In genomic region chr4:152146033-152146827, GRCm38 (mm10) we compare ENCODE assay signal across 25 mouse cellular contexts. TPM values are rescaled to one million over a fixed set of nuclear protein-coding genes. Genes with fewer than 3 reads are reported as not detected.
DNase-seq lines count a peak whose midpoint lies in the region; ATAC-seq and TF ChIP-seq lines count a peak whose summit lies in the region.
"Had no signal": no experiment of that assay in that cellular context is flagged by ENCODE, and none has a peak within 500 bp of the region (broad histone marks: within the 10 kb centered on the region; RNA-seq: fewer than 3 reads in every experiment).

No protein-coding gene starts in this region.

- no peak for TF ChIP-seq CTCF in gastrocnemius, adult 2 months (IDR thresholded peaks at IDR 0.05)
- TF ChIP-seq CTCF in kidney, adult 2 months (conservative IDR thresholded peaks at IDR 0.05; ENCODE audit: insufficient read depth, insufficient read length, low read depth, low read length) = no peak
- TF ChIP-seq CTCF in MEL (IDR thresholded peaks at IDR 0.05 in 2 of 3, conservative IDR thresholded peaks at IDR 0.05 in 1 of 3; ENCODE audit: control insufficient read depth in 1 of 3, insufficient read depth in 1 of 3, low read depth in 2 of 3, low read length in 3 of 3, poor library complexity in 1 of 3, severe bottlenecking in 1 of 3) = no peak

- H3K9ac ChIP-seq in kidney, embryonic 14.5 days (ENCODE audit: low read depth, low read length) = no peak overlapping the region
- H3K9ac ChIP-seq in MEL (ENCODE audit: control insufficient read depth, low read depth, low read length, poor library complexity, severe bottlenecking) = peak overlapping the region; percentile 8
- H3K9ac ChIP-seq: embryonic facial prominence, embryonic 15.5 days; forebrain, embryonic 15.5 days; heart, embryonic 12.5 days had no signal

- H3K27ac ChIP-seq in gastrocnemius, adult 2 months = peak overlapping the region; percentile 58; the same call in 1 of the 2 replicates
- H3K27ac ChIP-seq in kidney, embryonic 14.5 days (ENCODE audit: low read depth, low read length) = peak overlapping the region; percentile 69
- no peak overlapping the region for H3K27ac ChIP-seq in kidney, adult 2 months (ENCODE audit: insufficient read depth, low read depth, low read length)
- peak overlapping the region; percentile 68 for H3K27ac ChIP-seq in MEL (ENCODE audit: control insufficient read depth, low read depth, low read length)
- H3K27ac ChIP-seq: embryonic facial prominence, embryonic 15.5 days; forebrain, embryonic 10.5 days; forebrain, embryonic 15.5 days had no signal

- no peaks in the 10 kb centered on the region for H3K79me2 ChIP-seq in MEL (ENCODE audit: control insufficient read depth, insufficient read depth, low read length, poor library complexity)

- TF ChIP-seq POLR2A in kidney, adult 2 months (IDR thresholded peaks at IDR 0.05; ENCODE audit: low read depth, low read length) = no peak
- TF ChIP-seq POLR2A in MEL (IDR thresholded peaks at IDR 0.05; ENCODE audit: control insufficient read depth in 1 of 2, insufficient read depth in 1 of 2, low read depth in 1 of 2, low read length in 2 of 2, poor library complexity in 1 of 2) = no peak

- H3K27me3 ChIP-seq in kidney, embryonic 14.5 days (ENCODE audit: control insufficient read depth, insufficient read depth, low read length) = no peaks in the 10 kb centered on the region; the same call in none of the 2 replicates
- no peaks in the 10 kb centered on the region for H3K27me3 ChIP-seq in kidney, adult 2 months (replicated peaks; ENCODE audit: control insufficient read depth, insufficient read depth, low read length)
- H3K27me3 ChIP-seq in MEL (ENCODE audit: control insufficient read depth in 1 of 2, insufficient read depth in 2 of 2, low read length in 2 of 2) = no peaks in the 10 kb centered on the region

- peak; percentile 83 for ATAC-seq in kidney, embryonic 14.5 days (ENCODE audit: low FRiP score, low TSS enrichment)
- ATAC-seq: forebrain, embryonic 15.5 days; hindbrain, embryonic 16.5 days had no signal

- H3K36me3 ChIP-seq in kidney, embryonic 14.5 days (ENCODE audit: control insufficient read depth, insufficient read depth, low read length) = no peaks in the 10 kb centered on the region
- H3K36me3 ChIP-seq in kidney, adult 2 months (ENCODE audit: control insufficient read depth, insufficient read depth, low read length) = no peaks in the 10 kb centered on the region
- peaks cover 0 to 26% of the 10 kb centered on the region in 2 experiments; a peak in 2 of 4 replicates for H3K36me3 ChIP-seq in MEL (ENCODE audit: control insufficient read depth in 1 of 2, insufficient read depth in 2 of 2, low read length in 2 of 2)
- H3K36me3 ChIP-seq: embryonic facial prominence, embryonic 15.5 days; forebrain, embryonic 10.5 days; forebrain, embryonic 15.5 days; heart, embryonic 12.5 days had no signal

- TF ChIP-seq EP300 in MEL (IDR thresholded peaks at IDR 0.05; ENCODE audit: low read depth in 1 of 2, low read length in 2 of 2) = no peak

- TF ChIP-seq RAD21 in MEL (IDR thresholded peaks at IDR 0.05; ENCODE audit: low read depth, low read length) = no peak

- 23% methylated on average over 11 of the region's 11 CpGs for WGBS in kidney, embryonic 14.5 days
- 30% methylated on average over 11 of the region's 11 CpGs for WGBS in kidney, adult 2 months

- intact Hi-C loops in gastrocnemius, adult 2 months (cut with DNase I) = no loop called here
- intact Hi-C loops in gastrocnemius, postnatal 36 days (cut with DNase I) = no loop called here

- DNase-seq in gastrocnemius, adult 2 months = peak; percentile 52
- DNase-seq in gastrocnemius, postnatal 36 days = no peak
- DNase-seq in kidney, postnatal 10 days = no peak
- DNase-seq in kidney, postnatal 14 days = peak; percentile 35
- no peak for DNase-seq in kidney, adult 2 months
- peak; percentile 23 for DNase-seq in MEL (ENCODE audit: low read depth, low spot score)
- DNase-seq in cerebellum, postnatal 25 days = no peak
- DNase-seq: adrenal gland, adult 8-10 months; adrenal gland, postnatal 36 days; cerebellum, adult 2 months; cerebellum, postnatal 10 days; embryo, embryonic 11 days; gastrocnemius, postnatal 10 days; heart, postnatal 36 days had no signal

- no peak overlapping the region for H3K4me2 ChIP-seq in kidney, embryonic 14.5 days (replicated peaks; ENCODE audit: low read depth, low read length)
- H3K4me2 ChIP-seq: embryonic facial prominence, embryonic 15.5 days; forebrain, embryonic 15.5 days; heart, embryonic 12.5 days had no signal

- no peaks in the 10 kb centered on the region for H3K9me3 ChIP-seq in kidney, embryonic 14.5 days (ENCODE audit: control insufficient read depth, low read length)
- no peaks in the 10 kb centered on the region for H3K9me3 ChIP-seq in MEL (replicated peaks; ENCODE audit: insufficient read depth, low read length)
- H3K9me3 ChIP-seq: embryonic facial prominence, embryonic 15.5 days; forebrain, embryonic 10.5 days; forebrain, embryonic 15.5 days; heart, embryonic 12.5 days had no signal

- H3K4me3 ChIP-seq in gastrocnemius, adult 2 months = no peak overlapping the region
- H3K4me3 ChIP-seq in kidney, embryonic 14.5 days (ENCODE audit: low read length) = no peak overlapping the region
- no peak overlapping the region for H3K4me3 ChIP-seq in kidney, adult 2 months (ENCODE audit: insufficient read depth, low read depth, low read length)
- no peak overlapping the region for H3K4me3 ChIP-seq in MEL (ENCODE audit: control insufficient read depth in 1 of 2, insufficient read depth in 1 of 2, low read depth in 2 of 2, low read length in 2 of 2)
- H3K4me3 ChIP-seq: embryonic facial prominence, embryonic 15.5 days; erythroblast, embryonic 14.5 days; forebrain, embryonic 10.5 days; forebrain, embryonic 15.5 days; heart, embryonic 12.5 days had no signal

- H3K4me1 ChIP-seq in kidney, embryonic 14.5 days (ENCODE audit: control insufficient read depth, insufficient read depth, low read length) = peaks cover 26% of the 10 kb centered on the region
- peaks cover 3% of the 10 kb centered on the region; the same call in 1 of the 2 replicates for H3K4me1 ChIP-seq in kidney, adult 2 months (ENCODE audit: control insufficient read depth, insufficient read depth, low read length)
- peaks cover 2 to 36% of the 10 kb centered on the region in 2 experiments; a peak in 3 of 4 replicates for H3K4me1 ChIP-seq in MEL (ENCODE audit: control insufficient read depth in 1 of 2, insufficient read depth in 2 of 2, low read length in 2 of 2)
- H3K4me1 ChIP-seq: embryonic facial prominence, embryonic 15.5 days had no signal

TF ChIP-seq in MEL, 35 proteins besides CTCF, POLR2A, EP300 and RAD21 (continues in another document):
- TF ChIP-seq NELFE (IDR thresholded peaks at IDR 0.05; ENCODE audit: low read depth, low read length) (no peak), POLR2AphosphoS2 (IDR thresholded peaks at IDR 0.05; ENCODE audit: low read length) (no peak), ZNF384 (IDR thresholded peaks at IDR 0.05; ENCODE audit: low read depth, low read length) (no peak), CHD1 (IDR thresholded peaks at IDR 0.05; ENCODE audit: low read depth, low read length) (no peak), MYC (IDR thresholded peaks at IDR 0.05; ENCODE audit: low read depth, low read length) (no peak), CHD2 (IDR thresholded peaks at IDR 0.05; ENCODE audit: low read length) (no peak), ZC3H11A (IDR thresholded peaks at IDR 0.05; ENCODE audit: low read depth, low read length) (no peak), MAX (IDR thresholded peaks at IDR 0.05; ENCODE audit: low read length) (no peak), USF2 (IDR thresholded peaks at IDR 0.05; ENCODE audit: borderline replicate concordance in 1 of 2, insufficient read depth in 1 of 2, low read depth in 1 of 2, low read length in 2 of 2) (no peak), ZKSCAN1 (IDR thresholded peaks at IDR 0.05; ENCODE audit: low read depth, low read length) (no peak), HCFC1 (IDR thresholded peaks at IDR 0.05; ENCODE audit: low read depth, low read length) (no peak), SMC3 (IDR thresholded peaks at IDR 0.05; ENCODE audit: low read depth, low read length) (no peak), TCF12 (IDR thresholded peaks at IDR 0.05; ENCODE audit: low read depth, low read length) (no peak), ZMIZ1 (IDR thresholded peaks at IDR 0.05; ENCODE audit: low read depth, low read length) (no peak)

RNA-seq across cellular contexts. Expression of gene Espn, which starts 5.9 kb away (rescaled TPM):
- total RNA-seq in gastrocnemius, adult 2 months (2021) = under 1 TPM; 0.13 to 0.45 TPM
- under 1 TPM; 0.27 to 0.43 TPM for total RNA-seq in gastrocnemius, postnatal 36 days (2021)
- 36.1 and 36.3 TPM in 2 replicates for polyA plus RNA-seq in kidney, embryonic 14.5 days (2014; fragmentation: Nextera tagmentation; extraction: Ambion mirVana)
- 48.3 and 57.5 TPM in 2 replicates for polyA plus RNA-seq in kidney, adult 2 months (2012; rRNA removed)
- total RNA-seq in MEL (2012; rRNA removed) = 4.5 and 5.0 TPM in 2 replicates
- polyA plus RNA-seq in MEL (2012; ENCODE audit: insufficient read depth in 1 of 2, insufficient read length in 2 of 2, low read depth in 1 of 2, low replicate concordance in 2 of 2, missing spikeins in 1 of 2) = 10 to 100 TPM in 1 of 2 experiments, not detected in 1; 19.6 TPM

RNA-seq across cellular contexts. Expression of gene Hes2, which starts 12.4 kb away (rescaled TPM):
- not detected for total RNA-seq in gastrocnemius, adult 2 months (2021)
- not detected for total RNA-seq in gastrocnemius, postnatal 36 days (2021)
- polyA plus RNA-seq in kidney, embryonic 14.5 days (2014; fragmentation: Nextera tagmentation; extraction: Ambion mirVana) = not detected in 2 replicates
- 0.81 and 1.0 TPM in 2 replicates for polyA plus RNA-seq in kidney, adult 2 months (2012; rRNA removed)
- total RNA-seq in MEL (2012; rRNA removed) = 0.20 TPM in 1 of 2 replicates, not detected in the other
- polyA plus RNA-seq in MEL (2012; ENCODE audit: insufficient read depth in 1 of 2, insufficient read length in 2 of 2, low read depth in 1 of 2, low replicate concordance in 2 of 2, missing spikeins in 1 of 2) = under 1 TPM in 1 of 2 experiments, not detected in 1; 0.28 TPM
- total RNA-seq: adrenal gland, adult 8-10 months; adrenal gland, postnatal 36 days; common myeloid progenitor, adult 5-6 weeks; gastrocnemius, postnatal 10 days; heart, adult 8-10 months; heart, postnatal 36 days had no signal
- polyA plus RNA-seq: C2C12; cerebellum, adult 2 months; erythroblast, embryonic 14.5 days; forebrain, embryonic 10.5 days; forebrain, embryonic 15.5 days; heart, embryonic 12.5 days; heart, postnatal 0 days; hindbrain, embryonic 16.5 days had no signal

RNA-seq across cellular contexts. Expression of gene Tnfrsf25, which starts 30.5 kb away (rescaled TPM):
- 1 to 10 TPM in 1 of 2 experiments, under 1 TPM in 1; 0.38 to 2.0 TPM for total RNA-seq in gastrocnemius, adult 2 months (2021)
- total RNA-seq in gastrocnemius, postnatal 36 days (2021) = under 1 TPM; 0.76 to 0.84 TPM
- polyA plus RNA-seq in kidney, embryonic 14.5 days (2014; fragmentation: Nextera tagmentation; extraction: Ambion mirVana) = 0.57 and 1.9 TPM in 2 replicates
- 3.3 and 4.4 TPM in 2 replicates for polyA plus RNA-seq in kidney, adult 2 months (2012; rRNA removed)
- 0.49 and 1.1 TPM in 2 replicates for total RNA-seq in MEL (2012; rRNA removed)
- polyA plus RNA-seq in MEL (2012; ENCODE audit: insufficient read depth in 1 of 2, insufficient read length in 2 of 2, low read depth in 1 of 2, low replicate concordance in 2 of 2, missing spikeins in 1 of 2) = under 1 TPM in 1 of 2 experiments, not detected in 1; 0.97 TPM
- total RNA-seq: common myeloid progenitor, adult 5-6 weeks had no signal

RNA-seq across cellular contexts. Expression of gene Acot7, which starts 31.7 kb away (rescaled TPM):
- total RNA-seq in gastrocnemius, adult 2 months (2021) = 10 to 100 TPM; 12.7 to 22.8 TPM
- 10 to 100 TPM; 15.0 to 18.5 TPM for total RNA-seq in gastrocnemius, postnatal 36 days (2021)
- 46.6 and 64.4 TPM in 2 replicates for polyA plus RNA-seq in kidney, embryonic 14.5 days (2014; fragmentation: Nextera tagmentation; extraction: Ambion mirVana)
- polyA plus RNA-seq in kidney, adult 2 months (2012; rRNA removed) = 80.2 and 90.1 TPM in 2 replicates
- 81.8 and 92.7 TPM in 2 replicates for total RNA-seq in MEL (2012; rRNA removed)
- 100 to 1,000 TPM in 1 of 2 experiments, not detected in 1; 127 TPM for polyA plus RNA-seq in MEL (2012; ENCODE audit: insufficient read depth in 1 of 2, insufficient read length in 2 of 2, low read depth in 1 of 2, low replicate concordance in 2 of 2, missing spikeins in 1 of 2)

Comparison
In these comparisons a context has a peak if more than half of its experiments do, and no peak if none do; other contexts are left out.
1. DNase-seq: peak in gastrocnemius, adult 2 months (single experiment), kidney, postnatal 14 days (single experiment) and MEL (single experiment); none in gastrocnemius, postnatal 36 days (0 of 2), kidney, postnatal 10 days (single experiment), kidney, adult 2 months (single experiment) and cerebellum, postnatal 25 days (0 of 2).